Mouse (Mus musculus) liver, postnatal 0 days (tissue): ENCODE results near the gene Thada. TPM values are rescaled to one million over a fixed set of nuclear protein-coding genes. Genes with fewer than 3 reads are reported as not detected.
"Not testable (repeated sequence)": the region's sequence is repeated elsewhere in the genome, so short reads cannot be mapped to it uniquely, and the experiment has no call there.

Source experiments
- ATAC-seq: fragments of 200-750 bp; cut with Nextera tagmentation; 2 replicates; pipeline ENCODE4 v1.8.0; 2017; ENCODE audit warnings: mild to moderate bottlenecking, moderate library complexity
- DNase-seq: peaks from one replicate; pipeline ENCODE4 v3.0.0-alpha.2; 2016
- H3K27ac ChIP-seq: fragments of 300-500 bp; sonication (generic); 2 replicates; pipeline ENCODE4 v1.5.1; 2014; ENCODE audit warnings: antibody characterized with exemption, moderate library complexity, mild to moderate bottlenecking, low read depth
- H3K27me3 ChIP-seq: fragments of 300-500 bp; sonication (generic); 2 replicates; pipeline ENCODE4 v1.6.1; 2014; ENCODE audit warnings: low read length, control low read depth, mixed read lengths; ENCODE audit not compliant: insufficient read depth
- H3K36me3 ChIP-seq: fragments of 300-500 bp; sonication (generic); replicated peaks from 2 replicates; pipeline ENCODE4 v1.6.1; 2014; ENCODE audit warnings: mild to moderate bottlenecking, control low read depth, low read length, moderate library complexity, mixed read lengths; ENCODE audit not compliant: insufficient read depth
- H3K4me1 ChIP-seq: fragments of 300-500 bp; sonication (generic); 2 replicates; pipeline ENCODE4 v1.6.1; 2014; ENCODE audit warnings: antibody characterized with exemption, mild to moderate bottlenecking, control low read depth; ENCODE audit not compliant: insufficient read depth
- H3K4me2 ChIP-seq: fragments of 300-500 bp; sonication (generic); 2 replicates; pipeline ENCODE4 v1.6.1; 2014; ENCODE audit warnings: low read depth, mild to moderate bottlenecking, low read length, moderate library complexity, mixed read lengths
- H3K4me3 ChIP-seq: fragments of 300-500 bp; sonication (generic); 2 replicates; pipeline ENCODE4 v1.5.1; 2014; ENCODE audit warnings: low read depth, low read length
- H3K9ac ChIP-seq: fragments of 300-500 bp; sonication (generic); replicated peaks from 2 replicates; pipeline ENCODE4 v1.6.1; 2014; ENCODE audit warnings: mild to moderate bottlenecking, moderate library complexity
- H3K9me3 ChIP-seq: fragments of 300-500 bp; sonication (generic); 2 replicates; pipeline ENCODE4 v1.6.1; 2016; ENCODE audit warnings: mild to moderate bottlenecking, control low read depth, low read length, mixed read lengths
- CTCF ChIP-seq: sonication (generic); IDR thresholded peaks from 2 replicates; pipeline ENCODE4 v1.5.1; 2016; ENCODE audit warnings: antibody characterized with exemption, low read depth
- EP300 ChIP-seq: IDR thresholded peaks from 2 replicates; pipeline ENCODE4 v1.6.1; 2016; ENCODE audit warnings: antibody characterized with exemption, low read depth, mild to moderate bottlenecking
- WGBS: fragments of 180-500 bp; shearing (Covaris S2); extraction: QIAGEN DNeasy Blood & Tissue Kit; methylation state at CpG from one replicate; pipeline ENCODE4 v1.1.7; 2014; ENCODE audit not compliant: insufficient replicate concordance; 5-methylcytosine and 5-hydroxymethylcytosine counted together
- polyA plus RNA-seq: library from polyadenylated mRNA; unstranded; fragments of >200 nt; fragmentation: Nextera tagmentation; extraction: Ambion mirVana; gene quantifications from 2 replicates; pipeline ENCODE4 v1.2.1, GENCODE M21; 2015

The Thada gene
- polyA plus RNA-seq, 1 experiment from 2014 or later = 1.2 TPM

DNA sequence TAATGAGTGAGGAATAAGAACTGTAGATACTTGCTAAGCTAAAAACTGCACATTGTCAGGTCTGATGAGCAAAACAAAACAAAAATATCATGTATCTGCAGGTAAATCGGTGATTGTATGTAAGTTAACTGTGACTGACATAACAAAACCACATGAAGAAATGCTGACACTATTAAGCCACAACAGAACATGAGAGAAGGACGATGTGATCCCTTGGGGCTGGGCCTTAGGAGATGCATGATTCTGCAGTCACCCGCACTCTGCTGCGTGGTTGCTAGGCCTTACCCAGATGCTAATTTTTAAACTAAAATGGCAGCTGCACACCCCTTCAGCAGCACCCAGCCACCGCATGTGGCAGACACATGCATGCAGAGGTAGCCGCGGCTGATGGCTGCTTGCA lies 151.7 kb downstream of the Thada start:
- peaks cover 1% of the 10 kb centered on the region; the same call in 1 of the 2 replicates for H3K36me3 ChIP-seq
- WGBS = 86% methylated on average over 7 of the region's 7 CpGs
- DNase-seq (no peak), ATAC-seq (no peak)
- TF ChIP-seq EP300 = no peak
- TF ChIP-seq CTCF = no peak
- no peaks in the 10 kb centered on the region for H3K4me1 ChIP-seq
- H3K27ac ChIP-seq = no peak overlapping the region
- no peaks in the 10 kb centered on the region for H3K27me3 ChIP-seq
- H3K4me3 ChIP-seq = no peak overlapping the region
- H3K9me3 ChIP-seq = no peaks in the 10 kb centered on the region
- no peak overlapping the region for H3K9ac ChIP-seq
- H3K4me2 ChIP-seq = no peak overlapping the region

DNA sequence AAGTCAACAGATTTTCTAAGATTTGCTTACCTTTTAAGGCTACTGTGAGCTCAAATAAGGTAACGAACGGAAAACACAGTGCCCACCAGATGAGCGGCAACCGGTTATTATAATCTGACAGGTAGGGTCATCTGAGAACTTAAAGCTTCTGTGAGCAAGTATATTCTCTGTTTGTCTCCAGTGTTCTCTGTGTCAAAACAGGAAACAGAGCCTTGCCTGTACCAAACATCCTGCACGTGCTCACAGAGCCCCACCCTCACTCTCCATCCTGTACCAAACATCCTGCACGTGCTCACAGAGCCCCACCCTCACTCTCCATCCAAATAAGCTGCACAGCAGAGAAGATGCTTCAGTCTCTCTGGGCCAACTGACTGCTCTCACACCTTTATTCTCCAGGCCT lies 152.5 kb downstream of the Thada start:
- peak; percentile 49; the same call in 1 of the 2 replicates for ATAC-seq
- Histone ChIP-seq H3K4me3 (no peak overlapping the region), H3K27ac (peak overlapping the region; percentile 60; the same call in 1 of the 2 replicates), H3K9ac (no peak overlapping the region), H3K36me3 (peaks cover 8% of the 10 kb centered on the region), H3K4me1 (no peaks in the 10 kb centered on the region), H3K4me2 (no peak overlapping the region), H3K9me3 (no peaks in the 10 kb centered on the region), H3K27me3 (no peaks in the 10 kb centered on the region)
- DNase-seq = no peak
- TF ChIP-seq CTCF (no peak), EP300 (no peak)
- 60% methylated on average over 6 of the region's 6 CpGs for WGBS

DNA sequence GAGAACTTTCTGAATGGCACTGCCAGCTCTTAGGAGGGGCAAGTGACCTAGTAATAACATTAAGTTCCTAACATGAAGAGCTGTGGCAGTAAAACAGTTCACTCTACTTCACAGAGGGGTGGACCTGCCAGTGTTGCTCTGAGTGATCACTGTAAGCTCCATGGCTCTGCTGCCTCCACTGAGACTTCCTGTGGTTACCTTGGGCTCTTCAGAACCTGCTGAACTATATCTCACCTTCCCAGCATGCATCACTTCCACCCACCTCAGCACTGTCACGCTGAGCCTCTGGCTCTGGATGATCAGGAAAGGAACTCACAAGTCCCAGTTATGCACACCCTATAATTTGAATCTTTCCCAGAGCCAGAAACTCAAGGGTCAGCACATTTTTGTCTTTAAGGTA lies 159.9 kb downstream of the Thada start:
- Histone ChIP-seq H3K4me1 (peaks cover 17% of the 10 kb centered on the region), H3K27me3 (no peaks in the 10 kb centered on the region), H3K9me3 (no peaks in the 10 kb centered on the region), H3K9ac (no peak overlapping the region), H3K36me3 (peaks cover 16% of the 10 kb centered on the region), H3K4me3 (no peak overlapping the region), H3K4me2 (no peak overlapping the region), H3K27ac (no peak overlapping the region)
- WGBS = 71% methylated on average over 1 of the region's 1 CpGs
- TF ChIP-seq CTCF = no peak
- no peak for TF ChIP-seq EP300
- DNase-seq = no peak
- ATAC-seq = no peak

DNA sequence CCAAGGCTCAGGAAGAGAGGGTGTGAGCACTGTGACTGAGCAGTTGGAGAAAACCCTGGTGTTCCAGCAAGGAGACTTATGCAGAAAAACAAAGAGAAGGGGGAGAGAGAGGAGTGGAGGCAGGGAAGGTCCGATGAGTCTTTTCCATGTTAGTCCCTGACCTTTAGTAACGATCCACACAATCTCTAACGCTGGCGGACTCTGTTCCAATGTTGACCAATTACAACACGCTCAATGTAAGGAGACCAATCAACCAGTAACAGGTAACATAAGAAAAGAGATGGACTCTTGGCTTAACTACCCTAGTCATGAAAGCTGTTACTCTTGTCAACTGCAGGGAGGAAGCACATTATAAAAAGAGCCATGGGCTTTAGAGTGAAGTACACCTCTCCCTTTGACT lies 160.9 kb downstream of the Thada start:
- DNase-seq (no peak), ATAC-seq (peak; percentile 83)
- Histone ChIP-seq H3K27ac (peak overlapping the region; percentile 71), H3K36me3 (peaks cover 16% of the 10 kb centered on the region), H3K4me1 (peaks cover 17% of the 10 kb centered on the region), H3K4me3 (no peak overlapping the region), H3K9ac (0 out of 2 replicates have a peak overlapping the region, but pooled peaks have one; percentile 38), H3K4me2 (peak overlapping the region; percentile 9; the same call in 1 of the 2 replicates), H3K27me3 (no peaks in the 10 kb centered on the region), H3K9me3 (no peaks in the 10 kb centered on the region)
- TF ChIP-seq EP300 = no peak; the same call in 1 of the 2 replicates
- no peak for TF ChIP-seq CTCF
- WGBS = 60% methylated on average over 5 of the region's 5 CpGs

DNA sequence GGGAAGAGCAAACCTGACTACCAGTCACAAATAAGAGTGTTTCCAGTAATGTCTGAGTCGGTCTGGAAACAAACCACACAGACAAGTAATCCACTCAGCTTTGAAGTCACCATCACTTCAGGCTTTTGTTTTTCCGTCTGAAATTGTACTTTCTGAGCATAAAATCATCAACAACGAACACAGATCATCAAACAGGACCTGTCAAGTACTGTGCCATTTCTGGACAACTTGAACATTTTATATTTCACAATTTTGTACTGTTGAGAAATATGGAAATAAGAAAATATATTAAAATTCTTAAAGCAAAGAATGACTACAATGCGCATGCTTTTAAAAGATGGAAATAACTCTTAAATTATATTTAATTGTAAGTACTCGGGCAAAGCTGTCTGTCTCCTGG lies 161.9 kb downstream of the Thada start:
- DNase-seq = no peak
- ATAC-seq = no peak

DNA sequence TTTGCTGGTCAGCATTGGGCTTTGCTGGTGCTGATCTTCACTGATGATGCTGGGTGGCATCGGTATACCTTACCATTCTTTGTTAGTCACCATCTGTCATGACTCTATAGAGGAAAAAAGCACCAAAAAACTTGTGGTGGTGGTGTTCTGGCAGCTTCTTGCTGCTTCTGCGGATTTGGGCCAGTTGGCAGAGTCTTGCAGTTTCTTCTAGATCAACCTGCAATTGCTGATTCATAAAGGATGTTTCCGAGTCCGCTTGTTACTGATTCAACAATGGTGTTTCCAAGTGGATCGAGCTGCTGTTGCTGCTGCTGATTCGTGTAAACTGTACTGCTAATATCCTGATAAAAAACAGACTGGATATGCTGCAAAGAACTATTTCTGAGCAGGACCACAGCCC lies 168.0 kb downstream of the Thada start:
- 85% methylated on average over 6 of the region's 6 CpGs for WGBS
- Histone ChIP-seq H3K9ac (no peak overlapping the region), H3K27me3 (no peaks in the 10 kb centered on the region), H3K9me3 (no peaks in the 10 kb centered on the region), H3K4me2 (no peak overlapping the region), H3K4me3 (no peak overlapping the region), H3K4me1 (peaks cover 3% of the 10 kb centered on the region; the same call in 1 of the 2 replicates), H3K27ac (no peak overlapping the region), H3K36me3 (no peaks in the 10 kb centered on the region)
- DNase-seq = no peak
- no peak for ATAC-seq
- TF ChIP-seq EP300 (no peak), CTCF (no peak)

More for the DNA sequence above, 161.9 kb downstream of the Thada start:
- H3K4me1 ChIP-seq = peaks cover 17% of the 10 kb centered on the region
- H3K9ac ChIP-seq = no peak overlapping the region
- no peaks in the 10 kb centered on the region for H3K9me3 ChIP-seq
- TF ChIP-seq EP300 = no peak
- TF ChIP-seq CTCF = no peak
- WGBS = 87% methylated on average over 5 of the region's 5 CpGs
- H3K4me2 ChIP-seq = no peak overlapping the region
- H3K27me3 ChIP-seq = no peaks in the 10 kb centered on the region
- H3K4me3 ChIP-seq = no peak overlapping the region
- no peak overlapping the region for H3K27ac ChIP-seq
- peaks cover 14% of the 10 kb centered on the region for H3K36me3 ChIP-seq

DNA sequence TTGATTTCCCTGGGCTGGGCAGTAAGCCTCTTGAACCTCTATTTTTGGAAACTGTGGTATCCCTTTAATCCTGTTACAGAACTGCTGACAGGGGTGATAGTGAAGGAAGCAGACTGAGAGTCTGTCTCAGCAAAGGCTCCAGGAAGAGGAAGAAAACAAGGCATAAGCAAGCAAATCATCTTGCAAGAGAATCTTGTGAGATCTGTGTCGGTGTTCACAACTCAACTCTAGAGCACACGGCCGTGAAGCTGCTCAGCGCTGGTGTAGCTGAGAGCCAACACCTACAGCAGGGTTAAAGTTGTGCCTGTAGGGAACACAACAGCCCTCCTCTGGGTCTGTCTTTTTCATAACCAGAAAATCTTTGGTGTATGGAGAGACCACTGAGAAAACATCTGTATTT lies 172.8 kb downstream of the Thada start:
- no peak overlapping the region for H3K9ac ChIP-seq
- DNase-seq (no peak), ATAC-seq (no peak)
- no peaks in the 10 kb centered on the region for H3K4me1 ChIP-seq
- H3K27me3 ChIP-seq = no peaks in the 10 kb centered on the region
- no peak overlapping the region for H3K4me2 ChIP-seq
- 63% methylated on average over 4 of the region's 4 CpGs for WGBS
- H3K9me3 ChIP-seq = no peaks in the 10 kb centered on the region
- H3K36me3 ChIP-seq = no peaks in the 10 kb centered on the region
- 0 out of 2 replicates have a peak overlapping the region, but pooled peaks have one; percentile 22 for H3K27ac ChIP-seq
- no peak overlapping the region for H3K4me3 ChIP-seq
- TF ChIP-seq CTCF = no peak
- TF ChIP-seq EP300 = no peak

DNA sequence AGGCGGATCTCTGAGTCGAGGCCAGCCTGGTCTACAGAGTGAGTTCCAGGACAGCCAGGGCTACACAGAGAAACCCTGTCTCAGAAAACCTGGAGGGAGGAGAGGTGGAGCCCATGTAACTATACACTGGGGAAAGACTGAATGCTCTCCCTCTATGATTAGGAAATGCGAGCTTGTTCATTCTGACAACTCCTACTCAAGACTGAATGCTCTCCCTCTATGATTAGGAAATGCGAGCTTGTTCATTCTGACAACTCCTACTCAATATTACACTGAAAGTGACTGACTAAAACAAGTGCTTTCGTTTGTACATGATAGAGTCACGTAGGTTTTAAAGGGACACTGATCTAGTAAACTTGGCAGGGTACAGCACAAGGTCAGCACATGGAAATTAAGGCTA lies 174.8 kb downstream of the Thada start:
- ATAC-seq, H3K4me2 ChIP-seq, H3K4me1 ChIP-seq, H3K9me3 ChIP-seq, H3K4me3 ChIP-seq, H3K9ac ChIP-seq, DNase-seq, H3K27me3 ChIP-seq, H3K36me3 ChIP-seq, H3K27ac ChIP-seq: not testable (repeated sequence)
- 75% methylated on average over 6 of the region's 6 CpGs for WGBS
